Comparison of ENCODE assay signal across 14 mouse cellular contexts in the genomic region with DNA sequence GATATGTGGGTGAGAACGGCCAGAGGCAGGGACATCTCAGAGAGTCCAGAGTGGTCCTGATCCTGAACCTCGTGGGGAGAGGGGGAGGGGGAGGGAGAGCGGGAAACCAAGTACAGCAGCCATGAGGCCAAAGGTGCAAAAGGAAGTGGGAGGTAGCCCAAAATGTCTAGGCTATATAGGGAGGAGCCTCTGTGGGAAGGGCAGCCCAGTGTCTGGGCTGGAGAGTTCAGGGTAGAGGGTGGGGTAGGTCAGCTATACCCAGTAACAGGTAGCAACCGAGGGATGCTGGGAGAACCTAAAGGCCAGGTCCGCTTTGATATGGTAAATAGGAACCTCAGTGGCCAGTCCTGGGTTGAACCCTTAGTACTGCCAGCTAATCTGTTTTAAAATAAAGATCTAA. TPM values are rescaled to one million over a fixed set of nuclear protein-coding genes. Genes with fewer than 3 reads are reported as not detected.
DNase-seq lines count a peak whose midpoint lies in the region; ATAC-seq and TF ChIP-seq lines count a peak whose summit lies in the region.
"Had no signal": no experiment of that assay in that cellular context is flagged by ENCODE, and none has a peak within 500 bp of the region (broad histone marks: within the 10 kb centered on the region; RNA-seq: fewer than 3 reads in every experiment).

No protein-coding gene starts in this region.

- H3K9me3 ChIP-seq in kidney, embryonic 14.5 days (ENCODE audit: control insufficient read depth, low read length): no peaks in the 10 kb centered on the region
- H3K9me3 ChIP-seq in forebrain, embryonic 12.5 days: no peaks in the 10 kb centered on the region
- no peaks in the 10 kb centered on the region for H3K9me3 ChIP-seq in midbrain, embryonic 13.5 days
- H3K9me3 ChIP-seq: limb, embryonic 15.5 days had no signal

- H3K36me3 ChIP-seq in kidney, embryonic 14.5 days (ENCODE audit: control insufficient read depth, insufficient read depth, low read length): no peaks in the 10 kb centered on the region
- no peaks in the 10 kb centered on the region for H3K36me3 ChIP-seq in forebrain, embryonic 12.5 days (replicated peaks)
- H3K36me3 ChIP-seq in midbrain, embryonic 13.5 days: no peaks in the 10 kb centered on the region
- H3K36me3 ChIP-seq: limb, embryonic 15.5 days had no signal

- H3K27ac ChIP-seq in kidney, embryonic 14.5 days (ENCODE audit: low read depth, low read length): no peak overlapping the region
- no peak overlapping the region for H3K27ac ChIP-seq in forebrain, embryonic 12.5 days
- H3K27ac ChIP-seq in midbrain, embryonic 13.5 days: no peak overlapping the region
- no peak overlapping the region for H3K27ac ChIP-seq in cerebellum, adult 2 months (ENCODE audit: insufficient read depth, low read length)
- H3K27ac ChIP-seq: limb, embryonic 15.5 days had no signal

- WGBS in kidney, embryonic 14.5 days: 20% methylated on average over 5 of the region's 5 CpGs
- WGBS in forebrain, embryonic 12.5 days: 27% methylated on average over 5 of the region's 5 CpGs
- 29% methylated on average over 5 of the region's 5 CpGs for WGBS in midbrain, embryonic 13.5 days
- WGBS in cerebellum, adult 2 months: 48% methylated on average over 5 of the region's 5 CpGs

- H3K4me1 ChIP-seq in kidney, embryonic 14.5 days (ENCODE audit: control insufficient read depth, insufficient read depth, low read length): peaks cover 10% of the 10 kb centered on the region
- peaks cover 12% of the 10 kb centered on the region for H3K4me1 ChIP-seq in forebrain, embryonic 12.5 days
- H3K4me1 ChIP-seq in midbrain, embryonic 13.5 days (replicated peaks): peaks cover 18% of the 10 kb centered on the region
- H3K4me1 ChIP-seq in cerebellum, adult 2 months (ENCODE audit: control insufficient read depth, insufficient read depth, low read length): peaks cover 6% of the 10 kb centered on the region; the same call in 1 of the 2 replicates

- no peak overlapping the region for H3K9ac ChIP-seq in kidney, embryonic 14.5 days (ENCODE audit: low read depth, low read length)
- H3K9ac ChIP-seq in forebrain, embryonic 12.5 days: no peak overlapping the region
- H3K9ac ChIP-seq in midbrain, embryonic 13.5 days (replicated peaks): peak overlapping the region; percentile 64; the same call in 1 of the 2 replicates

- no peak for DNase-seq in kidney, adult 8-10 months
- DNase-seq in ZHBTc4 (ENCODE audit: low read depth, low spot score): peak; percentile 57
- DNase-seq in ovary, postnatal 36 days (ENCODE audit: low spot score): no peak
- no peak for DNase-seq in cerebellum, adult 2 months
- no peak for DNase-seq in layer of hippocampus, postnatal 14 days (ENCODE audit: low spot score in 2 of 2)
- DNase-seq: thymus, adult 18-20 months had no signal

- no peak for TF ChIP-seq POLR2A in cerebellum, adult 2 months (IDR thresholded peaks at IDR 0.05; ENCODE audit: borderline replicate concordance, insufficient read depth, low read length)

- H3K4me3 ChIP-seq in kidney, embryonic 14.5 days (ENCODE audit: low read length): no peak overlapping the region
- no peak overlapping the region for H3K4me3 ChIP-seq in forebrain, embryonic 12.5 days (replicated peaks)
- peak overlapping the region; percentile 44 for H3K4me3 ChIP-seq in midbrain, embryonic 13.5 days (replicated peaks)
- H3K4me3 ChIP-seq in cerebellum, adult 2 months (replicated peaks; ENCODE audit: insufficient read depth, low read depth, low read length): no peak overlapping the region
- H3K4me3 ChIP-seq: myocyte had no signal

- H3K27me3 ChIP-seq in kidney, embryonic 14.5 days (ENCODE audit: control insufficient read depth, insufficient read depth, low read length): peaks cover 15% of the 10 kb centered on the region
- H3K27me3 ChIP-seq in forebrain, embryonic 12.5 days: peaks cover 60% of the 10 kb centered on the region
- H3K27me3 ChIP-seq in midbrain, embryonic 13.5 days: peaks cover 49% of the 10 kb centered on the region
- H3K27me3 ChIP-seq in cerebellum, adult 2 months (ENCODE audit: control insufficient read depth, insufficient read depth, low read length): no peaks in the 10 kb centered on the region
- H3K27me3 ChIP-seq: CH12.LX had no signal

- no peak overlapping the region for H3K4me2 ChIP-seq in kidney, embryonic 14.5 days (replicated peaks; ENCODE audit: low read depth, low read length)
- peak overlapping the region; percentile 81; the same call in 1 of the 2 replicates for H3K4me2 ChIP-seq in forebrain, embryonic 12.5 days
- H3K4me2 ChIP-seq in midbrain, embryonic 13.5 days (replicated peaks): peak overlapping the region; percentile 77

- TF ChIP-seq CTCF in cerebellum, adult 2 months (IDR thresholded peaks at IDR 0.05; ENCODE audit: borderline replicate concordance, insufficient read depth, low read depth, low read length): no peak

- ATAC-seq in kidney, embryonic 14.5 days (ENCODE audit: low FRiP score, low TSS enrichment): peak; percentile 61
- ATAC-seq in forebrain, embryonic 12.5 days (ENCODE audit: low FRiP score): no peak
- ATAC-seq in midbrain, embryonic 13.5 days: no peak

RNA-seq across cellular contexts. Expression of a gene that starts 23.6 kb away (rescaled TPM):
- 205 and 217 TPM in 2 replicates for polyA plus RNA-seq in kidney, embryonic 14.5 days (2014; fragmentation: Nextera tagmentation; extraction: Ambion mirVana)
- 264 and 269 TPM in 2 replicates for polyA plus RNA-seq in forebrain, embryonic 12.5 days (2016; fragmentation: Nextera tagmentation; extraction: Ambion mirVana)
- polyA plus RNA-seq in midbrain, embryonic 13.5 days (2015; fragmentation: Nextera tagmentation; extraction: Ambion mirVana): 230 and 231 TPM in 2 replicates
- 127 and 135 TPM in 2 replicates for polyA plus RNA-seq in cerebellum, adult 2 months (2012; rRNA removed)
- 100 to 1,000 TPM; 102 to 108 TPM for total RNA-seq in layer of hippocampus, postnatal 14 days (2021)

RNA-seq across cellular contexts. Expression of a gene that starts 29.5 kb away (rescaled TPM):
- 0.27 TPM in 1 of 2 replicates, not detected in the other for polyA plus RNA-seq in kidney, embryonic 14.5 days (2014; fragmentation: Nextera tagmentation; extraction: Ambion mirVana)
- polyA plus RNA-seq in forebrain, embryonic 12.5 days (2016; fragmentation: Nextera tagmentation; extraction: Ambion mirVana): 0.18 and 0.36 TPM in 2 replicates
- polyA plus RNA-seq in midbrain, embryonic 13.5 days (2015; fragmentation: Nextera tagmentation; extraction: Ambion mirVana): 0.81 and 0.87 TPM in 2 replicates
- 0.25 and 0.28 TPM in 2 replicates for polyA plus RNA-seq in cerebellum, adult 2 months (2012; rRNA removed)
- total RNA-seq in layer of hippocampus, postnatal 14 days (2021): 1 to 10 TPM; 3.6 to 5.2 TPM
- total RNA-seq: CH12.LX; heart, postnatal 25 days had no signal
- polyA plus RNA-seq: small intestine, adult 2 months had no signal

RNA-seq across cellular contexts. Expression of a gene that starts 55.3 kb away (rescaled TPM):
- polyA plus RNA-seq in kidney, embryonic 14.5 days (2014; fragmentation: Nextera tagmentation; extraction: Ambion mirVana): 161 and 246 TPM in 2 replicates
- polyA plus RNA-seq in forebrain, embryonic 12.5 days (2016; fragmentation: Nextera tagmentation; extraction: Ambion mirVana): 216 and 221 TPM in 2 replicates
- 200 and 207 TPM in 2 replicates for polyA plus RNA-seq in midbrain, embryonic 13.5 days (2015; fragmentation: Nextera tagmentation; extraction: Ambion mirVana)
- 101 and 105 TPM in 2 replicates for polyA plus RNA-seq in cerebellum, adult 2 months (2012; rRNA removed)
- total RNA-seq in layer of hippocampus, postnatal 14 days (2021): 100 to 1,000 TPM; 118 to 121 TPM
